Mouse (Mus musculus) urinary bladder, adult 18-20 months (tissue): ENCODE results near the gene Rin2.
"Not testable (repeated sequence)": the region's sequence is repeated elsewhere in the genome, so short reads cannot be mapped to it uniquely, and the experiment has no call there.

ENCODE experiments used
- DNase-seq, 2 experiments: peaks; one replicate each; pipeline ENCODE4 v3.0.0; 2022; ENCODE audit warnings: low spot score in 2 of 2, mixed read lengths in 2 of 2

Rin2 gene

GRCm38 (mm10) chr2:145900318-145900717 lies 225.3 kb downstream of the Rin2 start:
- DNase-seq: not testable (repeated sequence)

- DNase-seq: no peak
Observed at GRCm38 (mm10) chr2:145901861-145902260, 226.8 kb downstream of the Rin2 start, which contains the start of gene Naa20. Gene Naa20, plus strand, starts transcription at chr2:145902099.

DNA sequence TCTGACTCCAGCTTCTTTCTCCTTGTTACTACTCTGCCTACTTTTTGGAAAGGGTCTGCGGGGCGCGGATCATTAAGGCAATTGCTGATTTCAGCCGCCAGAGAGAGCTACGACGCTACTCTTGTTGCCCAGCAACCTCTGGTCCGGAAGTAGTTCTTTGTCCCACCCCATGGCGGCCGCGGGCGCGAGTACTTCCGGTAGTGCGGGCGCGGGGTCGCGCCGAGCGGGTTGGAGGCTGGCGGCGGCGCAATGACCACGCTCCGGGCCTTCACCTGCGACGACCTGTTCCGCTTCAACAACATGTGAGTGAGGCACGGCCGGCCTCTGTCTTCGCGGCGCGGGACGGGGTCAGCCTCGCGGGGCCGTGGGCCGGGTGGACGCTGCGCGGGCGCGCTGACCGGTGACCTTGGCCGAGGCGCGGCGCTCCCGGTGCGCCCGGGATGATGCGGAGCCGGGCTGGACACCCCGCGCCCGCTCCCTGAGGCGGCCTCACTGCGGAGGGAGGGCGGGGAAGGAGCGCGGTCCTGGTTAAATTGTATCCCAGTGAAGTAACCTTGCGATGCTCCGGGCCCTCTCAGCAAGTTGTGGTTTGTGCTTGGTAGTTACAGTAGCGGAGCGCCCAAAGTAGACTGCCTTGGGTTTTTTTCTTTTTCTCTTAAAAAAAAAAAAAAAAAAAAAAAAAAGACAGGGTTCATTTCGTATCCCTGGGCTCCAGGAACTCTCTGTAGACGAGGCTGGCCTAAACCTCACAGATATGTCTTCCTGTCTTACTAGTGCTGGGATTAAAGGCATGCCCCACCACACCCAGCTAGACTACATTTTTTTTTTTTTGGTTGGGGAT lies 228.3 kb downstream of the Rin2 start:
- peak; percentile 80 to 83 for DNase-seq

DNA sequence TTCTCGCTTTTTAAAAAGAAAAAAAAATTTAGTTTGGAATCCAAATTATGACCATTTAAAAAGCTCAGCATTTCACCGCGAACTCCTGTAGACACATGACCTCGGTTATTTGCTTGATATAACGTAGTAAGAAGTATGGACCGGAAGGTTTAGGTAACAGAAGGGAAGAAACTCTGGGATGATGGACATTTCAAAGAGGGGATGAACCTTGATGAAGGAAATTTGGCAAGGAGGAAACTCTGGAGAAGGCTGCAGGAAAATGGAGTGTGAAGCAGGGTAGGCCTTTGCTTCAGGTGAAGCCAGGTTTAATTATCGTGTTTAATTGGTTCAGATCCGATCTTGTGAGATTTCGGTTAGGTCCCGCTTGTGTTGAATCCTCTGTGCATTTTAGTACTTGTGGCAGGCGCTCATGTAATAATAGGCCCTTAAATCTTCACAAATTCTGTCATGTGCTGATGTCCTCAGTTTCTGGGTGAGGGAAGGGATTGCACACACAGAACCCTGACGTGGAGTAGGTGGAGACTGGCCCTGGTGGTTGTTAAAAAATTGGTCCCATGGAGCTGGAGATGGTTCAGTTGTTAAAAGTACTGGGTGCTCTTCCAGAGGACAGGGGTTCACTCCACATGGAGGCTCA lies 229.1 kb downstream of the Rin2 start:
- no peak for DNase-seq

- no peak for DNase-seq
Observed at GRCm38 (mm10) chr2:145905156-145905555, 230.1 kb downstream of the Rin2 start.

DNA sequence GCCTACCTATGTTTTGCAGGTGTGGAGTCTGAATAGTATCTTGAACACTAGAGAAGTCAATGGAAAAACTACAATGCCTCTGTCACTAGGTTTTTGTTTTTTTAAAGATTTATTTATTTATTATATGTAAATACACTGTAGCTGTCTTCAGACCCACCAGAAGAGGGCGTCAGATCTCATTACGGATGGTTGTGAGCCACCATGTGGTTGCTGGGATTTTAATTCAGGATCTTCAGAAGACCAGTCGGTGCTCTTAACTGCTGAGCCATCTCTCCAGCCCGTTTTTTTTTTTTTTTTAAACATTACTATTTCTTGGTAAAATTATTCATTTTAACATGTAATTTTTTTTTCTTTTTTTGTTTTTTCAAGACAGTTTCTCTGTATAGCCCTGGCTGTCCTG lies 230.9 kb downstream of the Rin2 start:
- not testable (repeated sequence) for DNase-seq

DNA sequence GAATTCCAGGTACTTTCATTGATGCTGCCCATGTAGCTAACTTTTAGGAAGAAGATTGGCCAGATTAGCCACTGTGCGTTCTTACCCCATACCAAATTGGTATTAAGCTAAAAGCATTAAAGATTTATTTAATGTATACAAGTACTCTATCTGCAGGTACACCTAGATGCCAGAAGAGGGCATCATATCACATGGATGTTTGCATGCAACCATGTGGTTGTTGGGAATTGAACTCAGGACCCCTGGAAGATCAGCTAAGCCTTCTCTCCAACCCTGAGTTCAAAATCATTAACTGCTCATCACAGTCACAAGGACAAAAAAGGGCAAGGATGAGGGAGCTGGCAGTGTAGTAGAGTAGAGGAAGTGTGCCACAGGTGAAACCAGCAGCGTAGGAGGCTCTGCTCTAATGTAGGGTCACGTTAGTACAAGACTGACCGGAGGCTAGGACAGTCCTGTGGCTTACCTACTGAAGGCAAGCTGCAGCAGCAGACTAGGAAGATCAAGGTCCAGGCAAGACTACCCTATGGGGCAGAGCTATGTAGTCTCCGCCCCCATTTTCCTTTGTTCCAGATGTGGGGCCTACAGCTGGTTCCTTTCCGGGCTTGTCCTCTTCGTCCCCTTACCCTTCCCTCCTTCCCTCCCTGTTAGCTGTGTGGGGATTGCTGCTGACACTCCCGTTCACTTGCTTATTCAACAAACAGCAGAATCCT lies 246.1 kb downstream of the Rin2 start:
- no peak for DNase-seq

DNA sequence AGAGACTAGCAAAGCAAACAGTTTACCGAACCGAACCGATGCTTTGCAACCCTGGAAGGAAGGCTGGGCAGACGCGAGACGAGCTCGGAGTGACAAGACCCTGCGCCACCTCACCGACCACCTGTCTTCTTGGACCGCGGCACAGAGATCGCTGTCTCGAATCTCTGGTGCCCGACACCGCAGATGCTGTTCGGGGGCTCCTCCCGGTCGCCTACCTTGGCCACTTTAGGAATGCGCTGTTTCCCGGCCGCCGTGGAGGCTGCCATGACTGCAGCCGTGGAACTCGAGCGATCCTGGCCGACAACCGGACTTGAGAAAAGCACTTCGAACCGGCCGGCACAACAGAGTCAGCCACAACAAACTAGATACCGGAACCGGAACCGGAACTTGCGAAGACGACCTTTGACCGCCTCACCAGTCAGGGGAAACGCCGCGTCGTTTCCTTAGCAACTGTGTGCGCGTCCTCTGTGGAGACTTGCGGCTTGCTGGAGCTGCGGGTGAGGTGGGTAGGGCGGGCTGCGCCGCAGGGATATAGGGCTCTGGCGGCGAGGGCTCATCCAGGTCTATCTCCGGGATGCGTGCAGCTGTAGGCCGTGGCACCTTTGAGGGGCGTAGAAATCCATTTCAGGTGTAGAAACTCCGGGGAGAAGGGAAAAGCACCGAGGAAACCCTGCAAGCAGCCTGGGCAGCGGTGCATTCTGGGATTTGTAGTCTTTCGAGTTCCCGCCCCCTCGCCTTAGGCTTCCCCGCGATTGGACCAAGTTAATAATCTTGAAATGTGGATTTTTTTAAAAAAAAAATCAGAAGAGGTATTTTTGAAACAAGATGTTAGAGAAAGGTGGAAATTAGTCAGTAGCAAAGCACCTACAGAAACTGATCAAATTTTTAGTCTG lies 259.6 kb downstream of the Rin2 start, which contains the start of the genes Cfap61 and Crnkl1:
Cfap61 (plus strand) TSS at position 446 of the 893 bp plus-strand sequence.
Crnkl1 (minus strand) TSS at position 676 of the 893 bp plus-strand sequence.
- peak; percentile 90 to 94 for DNase-seq

DNA sequence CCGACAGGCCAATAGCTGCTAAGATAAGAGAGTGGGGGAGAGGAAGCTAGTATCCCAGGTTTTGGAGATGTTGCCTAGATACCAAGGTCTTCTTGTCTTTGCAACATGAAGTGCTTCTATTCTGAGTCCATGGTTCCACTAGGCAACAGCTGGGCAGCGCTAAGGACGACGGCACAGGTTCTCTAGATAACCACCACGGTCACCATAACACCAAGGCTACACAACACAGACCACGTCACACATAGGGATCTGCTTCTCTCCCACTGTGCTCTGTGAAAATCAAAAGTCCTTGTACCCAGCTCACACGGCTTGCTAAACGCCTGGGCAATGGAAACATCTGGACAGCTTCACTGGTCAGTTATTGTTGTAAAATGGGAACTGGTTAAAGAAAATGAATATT lies 262.0 kb downstream of the Rin2 start:
- DNase-seq: no peak
